In the genomic region with DNA sequence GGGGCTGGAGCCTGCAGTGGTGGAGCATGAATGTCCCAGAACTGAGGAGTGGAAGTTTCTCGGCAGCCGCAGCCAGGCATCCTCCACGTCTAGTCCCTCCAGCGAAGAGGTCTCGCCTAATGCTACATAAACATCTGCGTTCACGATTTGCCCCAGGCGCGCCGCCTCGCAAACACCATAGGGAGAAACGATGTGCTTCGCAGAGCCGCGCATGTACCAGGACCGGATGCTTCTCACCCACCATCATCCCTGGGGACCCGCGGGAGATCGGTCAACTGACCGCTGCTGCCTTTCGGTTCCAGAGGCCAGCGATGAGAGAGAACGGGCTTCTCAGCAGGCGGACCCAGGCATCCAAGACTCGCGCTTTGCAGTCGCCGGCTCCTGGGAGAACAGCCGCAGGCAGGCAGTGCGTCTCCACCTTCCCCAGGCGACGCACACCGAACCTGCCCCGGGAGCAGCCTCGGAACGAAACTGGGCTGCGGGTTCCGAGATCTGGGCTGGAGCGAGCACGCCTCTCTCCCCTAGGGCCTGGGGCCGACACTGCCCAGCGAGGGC, we compare ENCODE assay signal across 8 mouse cellular contexts. TPM values are rescaled to one million over a fixed set of nuclear protein-coding genes. Genes with fewer than 3 reads are reported as not detected.
DNase-seq lines count a peak whose midpoint lies in the region; ATAC-seq lines count a peak whose summit lies in the region.

No protein-coding gene starts in this region.

- H3K27ac ChIP-seq in intestine, embryonic 16.5 days (ENCODE audit: low read length): 0 out of 2 replicates have a peak overlapping the region, but pooled peaks have one; percentile 28

- intact Hi-C loops in gastrocnemius, postnatal 36 days (cut with DNase I): no loop called here

- H3K27me3 ChIP-seq in intestine, embryonic 16.5 days (replicated peaks; ENCODE audit: control insufficient read depth, insufficient read depth, low read length): peaks cover 24% of the 10 kb centered on the region

- no peaks in the 10 kb centered on the region for H3K9me3 ChIP-seq in intestine, embryonic 16.5 days (ENCODE audit: control insufficient read depth, low read length)

- peaks cover 10% of the 10 kb centered on the region for H3K4me1 ChIP-seq in intestine, embryonic 16.5 days (ENCODE audit: control insufficient read depth, insufficient read depth, low read length)

- peak; percentile 7 for DNase-seq in ovary, postnatal 10 days (ENCODE audit: low spot score)
- no peak for DNase-seq in ovary, adult 18-20 months (ENCODE audit: low spot score)
- peak; percentile 29 to 42 for DNase-seq in cerebellum, postnatal 4 days (ENCODE audit: low spot score in 2 of 2)
- peak; percentile 39 to 40 for DNase-seq in gastrocnemius, postnatal 36 days
- DNase-seq in lung, postnatal 4 days: peak; percentile 11 to 29
- DNase-seq in testis, postnatal 10 days (ENCODE audit: low spot score): peak; percentile 56
- DNase-seq in T-cell, adult 2 months (ENCODE audit: low spot score): no peak

- no peak for ATAC-seq in intestine, embryonic 16.5 days

- WGBS in intestine, embryonic 16.5 days: 0% methylated on average over 42 of the region's 42 CpGs

- H3K9ac ChIP-seq in intestine, embryonic 16.5 days (ENCODE audit: low read depth, low read length): peak overlapping the region; percentile 79

- peak overlapping the region; percentile 94 for H3K4me2 ChIP-seq in intestine, embryonic 16.5 days (ENCODE audit: low read depth, low read length)

- peak overlapping the region; percentile 79 for H3K4me3 ChIP-seq in intestine, embryonic 16.5 days (ENCODE audit: low read length)

- H3K36me3 ChIP-seq in intestine, embryonic 16.5 days (ENCODE audit: control insufficient read depth, insufficient read depth, low read length): no peaks in the 10 kb centered on the region

RNA-seq across cellular contexts. Expression of gene Klhl29, which starts 1.8 kb away (rescaled TPM):
- total RNA-seq in gastrocnemius, postnatal 36 days (2021): 1 to 10 TPM; 2.1 to 3.3 TPM
- 0.37 and 0.51 TPM in 2 replicates for polyA plus RNA-seq in intestine, embryonic 16.5 days (2015; fragmentation: Nextera tagmentation; extraction: Ambion mirVana)

Comparison
In these comparisons a context has a peak if more than half of its experiments do, and no peak if none do; other contexts are left out.
1. DNase-seq: peak in ovary, postnatal 10 days (single experiment), cerebellum, postnatal 4 days (2 of 2), gastrocnemius, postnatal 36 days (2 of 2), lung, postnatal 4 days (2 of 2) and testis, postnatal 10 days (single experiment); none in ovary, adult 18-20 months (single experiment) and T-cell, adult 2 months (single experiment).